Mouse (Mus musculus): ENCODE data around the gene Gpr135.
"Not testable (repeated sequence)": the region's sequence is repeated elsewhere in the genome, so short reads cannot be mapped to it uniquely, and the experiment has no call there.

Gene Gpr135

GRCm38 (mm10) chr12:72052571-72052970 is 18.4 kb downstream of the Gpr135 start:
- no peak for DNase-seq (ENCODE audit: low read depth, low spot score)

GRCm38 (mm10) chr12:72050821-72051220 is 20.1 kb downstream of the Gpr135 start:
- DNase-seq (ENCODE audit: low read depth, low spot score), result no peak

GRCm38 (mm10) chr12:72050156-72050555 is 20.8 kb downstream of the Gpr135 start:
- not testable (repeated sequence) for DNase-seq (ENCODE audit: low read depth, low spot score)

GRCm38 (mm10) chr12:72047513-72047912 is 23.4 kb downstream of the Gpr135 start:
- DNase-seq (ENCODE audit: low read depth, low spot score), result peak; percentile 46

- DNase-seq (ENCODE audit: low read depth, low spot score), result no peak
Measured at GRCm38 (mm10) chr12:72041238-72041637, 29.7 kb downstream of the Gpr135 start.

DNA sequence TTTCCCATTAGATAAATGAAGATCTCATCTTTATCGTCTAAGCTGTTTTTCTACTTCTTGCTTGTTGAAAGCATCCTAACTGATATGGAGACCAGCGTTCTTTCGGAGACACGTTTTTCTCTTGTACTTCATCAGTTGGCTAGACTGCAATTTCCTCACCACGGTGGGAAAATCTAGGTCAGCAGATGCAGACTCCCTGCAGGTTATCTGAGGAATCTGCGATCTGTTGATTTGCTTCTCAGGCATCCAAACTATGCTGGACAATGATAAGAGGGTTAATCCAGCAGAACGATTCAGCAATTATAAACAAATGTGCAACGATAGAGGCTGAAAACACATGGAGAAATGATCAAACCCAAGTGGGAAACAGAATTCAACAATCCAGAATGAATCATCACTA is 31.4 kb downstream of the Gpr135 start:
- no peak for DNase-seq (ENCODE audit: low read depth, low spot score)

- DNase-seq (ENCODE audit: low read depth, low spot score), result no peak
Measured at GRCm38 (mm10) chr12:72038866-72039265, 32.1 kb downstream of the Gpr135 start.

GRCm38 (mm10) chr12:72037049-72037448 is 33.9 kb downstream of the Gpr135 start:
- DNase-seq (ENCODE audit: low read depth, low spot score), result no peak

DNA sequence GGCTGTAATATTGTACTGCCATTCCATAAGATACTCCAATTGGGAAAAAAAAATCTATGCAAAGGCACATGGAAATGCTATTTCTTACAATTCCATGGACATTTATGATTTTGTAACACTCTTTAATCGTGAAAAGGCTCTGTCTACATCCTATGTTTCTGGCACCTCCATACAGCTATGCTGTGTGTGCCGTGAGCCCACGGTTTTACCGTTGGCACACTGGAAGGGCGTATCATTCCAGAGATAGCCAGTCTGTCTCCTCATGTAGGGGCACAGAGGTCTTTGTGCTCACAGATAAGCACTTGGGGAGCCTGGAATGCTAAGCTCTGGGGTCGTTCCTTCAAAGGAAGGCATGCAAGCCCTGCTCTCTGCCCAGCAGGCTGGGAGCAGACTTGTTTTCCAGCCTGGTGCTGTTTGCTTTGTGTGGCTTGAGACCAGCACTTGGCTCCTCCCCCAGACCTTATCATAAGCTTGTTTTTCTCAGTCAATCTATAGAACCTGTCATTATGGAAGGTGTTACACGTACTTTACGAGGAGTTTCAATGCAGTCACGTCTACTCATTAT is 34.7 kb downstream of the Gpr135 start:
- no peak for DNase-seq (ENCODE audit: low read depth, low spot score)

- no peak for DNase-seq (ENCODE audit: low read depth, low spot score)
Measured at GRCm38 (mm10) chr12:72031794-72032193, 39.1 kb downstream of the Gpr135 start.

GRCm38 (mm10) chr12:72031171-72031570 is 39.8 kb downstream of the Gpr135 start:
- DNase-seq (ENCODE audit: low read depth, low spot score), result no peak

- no peak for DNase-seq (ENCODE audit: low read depth, low spot score)
Measured at GRCm38 (mm10) chr12:72025275-72025795, 45.6 kb downstream of the Gpr135 start.

GRCm38 (mm10) chr12:72023572-72023971 is 47.4 kb downstream of the Gpr135 start:
- DNase-seq (ENCODE audit: low read depth, low spot score), result no peak

DNA sequence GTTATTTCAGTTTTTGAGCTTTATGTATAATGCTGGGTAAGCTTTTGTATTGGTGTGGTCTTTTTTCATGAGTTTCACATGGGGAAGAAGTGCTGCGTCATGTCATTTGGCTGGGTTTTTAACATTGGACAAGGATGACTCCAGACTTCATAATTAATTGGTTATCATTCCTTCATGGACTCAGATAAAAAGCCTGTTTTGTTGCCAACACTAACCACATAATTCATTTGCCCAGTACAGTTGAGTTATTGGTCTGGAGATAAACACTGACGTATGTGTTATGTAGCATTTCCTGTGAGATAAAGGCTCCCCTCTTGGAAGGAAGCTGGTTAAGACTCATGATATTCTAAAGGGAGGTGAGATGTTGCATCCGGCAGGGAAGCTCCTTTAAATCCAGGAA is 48.1 kb downstream of the Gpr135 start:
- no peak for DNase-seq (ENCODE audit: low read depth, low spot score)

DNA sequence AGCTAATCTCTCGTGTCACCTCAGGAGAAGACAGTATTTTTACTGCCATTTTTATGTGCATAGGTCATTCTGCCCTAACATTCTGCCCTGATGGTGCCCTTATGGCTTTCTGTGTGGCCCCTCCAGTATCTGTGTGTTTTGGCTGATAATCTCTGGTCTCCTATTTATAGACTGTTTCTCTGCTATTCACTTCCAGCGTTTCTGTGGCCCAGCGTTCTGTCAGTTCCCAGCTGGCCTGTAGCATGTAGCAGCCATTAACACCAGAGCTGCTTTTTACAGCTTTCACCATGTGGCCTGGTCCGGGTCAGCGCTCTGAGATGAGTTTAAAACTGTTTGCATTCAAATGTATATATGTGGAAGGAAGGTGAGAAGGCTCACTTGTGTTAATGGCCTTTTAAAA is 49.4 kb downstream of the Gpr135 start:
- DNase-seq (ENCODE audit: low read depth, low spot score), result no peak

DNA sequence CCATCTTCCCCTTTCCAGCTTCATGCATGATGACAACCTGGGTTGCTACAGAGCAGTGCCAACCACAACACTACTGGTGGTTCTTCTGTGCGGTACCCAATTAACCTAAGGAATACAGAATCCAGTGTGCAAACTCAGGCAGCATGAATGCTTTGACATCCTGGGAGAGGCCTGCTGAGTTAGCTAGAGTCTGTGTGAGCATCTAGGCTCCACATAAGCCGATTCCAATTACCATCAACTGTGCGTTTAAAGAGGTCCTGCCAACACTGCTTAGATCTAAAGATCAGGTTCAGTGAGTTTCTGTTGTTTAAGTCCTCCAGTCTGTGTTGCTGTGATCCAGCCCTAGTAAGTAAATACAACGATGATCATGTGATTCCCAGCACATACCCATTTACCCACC is 50.6 kb downstream of the Gpr135 start:
- DNase-seq (ENCODE audit: low read depth, low spot score), result no peak

Data from 3T3-L1 (cell line).